Mouse (Mus musculus) lung, adult 2 months (tissue): Measurements from ENCODE around the gene Zfp987.
"Not testable (repeated sequence)": the region's sequence is repeated elsewhere in the genome, so short reads cannot be mapped to it uniquely, and the experiment has no call there.

ENCODE experiments used
- CTCF ChIP-seq: fragments of 200-500 bp; IDR thresholded peaks from 2 replicates; pipeline ENCODE4 v1.5.1; 2011; ENCODE audit warnings: mild to moderate bottlenecking, low read length, control low read depth; ENCODE audit not compliant: insufficient read depth
- POLR2A ChIP-seq: fragments of 200-500 bp; IDR thresholded peaks from 2 replicates; pipeline ENCODE4 v1.6.1; 2011; ENCODE audit warnings: low read depth, mild to moderate bottlenecking, control low read depth, low read length, borderline replicate concordance; ENCODE audit errors: extremely low read depth

DNA sequence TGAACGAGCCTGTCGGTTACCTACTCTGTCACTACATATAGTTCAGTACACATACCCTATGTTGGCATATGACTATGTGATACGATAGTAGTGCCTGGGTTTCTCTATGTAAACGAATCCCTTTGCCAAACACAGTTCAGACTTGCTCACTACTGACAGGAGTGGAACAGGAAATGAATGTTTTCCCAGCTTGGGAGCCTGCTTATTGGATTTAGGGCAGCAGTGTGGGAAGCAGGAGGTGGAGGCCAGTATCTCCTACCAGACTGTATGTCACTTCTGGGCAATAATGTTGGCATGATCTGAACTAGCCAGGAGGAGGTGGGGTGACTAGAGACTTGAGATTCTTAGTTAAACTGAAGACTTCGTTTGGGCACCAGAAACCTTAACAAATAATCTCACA, 32.3 kb upstream of the Zfp987 start:
- TF ChIP-seq CTCF, POLR2A: not testable (repeated sequence)
